Mouse (Mus musculus) MEL (cell line): Measurements from ENCODE around the gene Ccdc91.

ENCODE experiments used
- BHLHE40 ChIP-seq: IDR thresholded peaks from 2 replicates; pipeline ENCODE4 v1.6.1; 2012; ENCODE audit warnings: low read depth, mild to moderate bottlenecking, inconsistent platforms, low read length, improper control_type of control experiment, borderline replicate concordance
- CTCF ChIP-seq, 3 experiments: IDR thresholded peaks in 2 of 3; conservative IDR thresholded peaks in 1 of 3; 2 replicates each; pipeline ENCODE4 v1.5.1; 2011 to 2012; ENCODE audit warnings: low read length in 3 of 3, low read depth in 2 of 3, mild to moderate bottlenecking in 2 of 3, improper control_type of control experiment in 1 of 3, inconsistent platforms in 1 of 3, mixed read lengths in 1 of 3, moderate library complexity in 1 of 3; ENCODE audit not compliant: control insufficient read depth in 1 of 3, insufficient read depth in 1 of 3, poor library complexity in 1 of 3, severe bottlenecking in 1 of 3
- EP300 ChIP-seq, 2 experiments: IDR thresholded peaks; 2 replicates each; pipeline ENCODE4 v1.6.1; 2011; ENCODE audit warnings: improper control_type of control experiment in 2 of 2, low read length in 2 of 2, low read depth in 1 of 2, mild to moderate bottlenecking in 1 of 2
- GATA1 ChIP-seq: IDR thresholded peaks from 2 replicates; pipeline ENCODE4 v1.6.1; 2011; ENCODE audit warnings: low read depth, low read length, improper control_type of control experiment
- HCFC1 ChIP-seq: IDR thresholded peaks from 2 replicates; pipeline ENCODE4 v1.6.1; 2012; ENCODE audit warnings: low read depth, mild to moderate bottlenecking, inconsistent platforms, low read length, improper control_type of control experiment, moderate library complexity
- MAZ ChIP-seq: IDR thresholded peaks from 2 replicates; pipeline ENCODE4 v1.6.1; 2012; ENCODE audit warnings: low read depth, mild to moderate bottlenecking, inconsistent platforms, low read length, improper control_type of control experiment
- POLR2A ChIP-seq, 2 experiments: IDR thresholded peaks; 2 replicates each; pipeline ENCODE4 v1.6.1; 2011 to 2012; ENCODE audit warnings: low read length in 2 of 2, mild to moderate bottlenecking in 2 of 2, control low read depth in 1 of 2, improper control_type of control experiment in 1 of 2, low read depth in 1 of 2, moderate library complexity in 1 of 2; ENCODE audit not compliant: control insufficient read depth in 1 of 2, insufficient read depth in 1 of 2, poor library complexity in 1 of 2
- POLR2AphosphoS2 ChIP-seq: IDR thresholded peaks from 2 replicates; pipeline ENCODE4 v1.6.1; 2011; ENCODE audit warnings: low read length, improper control_type of control experiment
- RAD21 ChIP-seq: IDR thresholded peaks from 2 replicates; pipeline ENCODE4 v1.6.1; 2011; ENCODE audit warnings: mild to moderate bottlenecking, low read depth, low read length, improper control_type of control experiment
- ZC3H11A ChIP-seq: IDR thresholded peaks from 2 replicates; pipeline ENCODE4 v1.6.1; 2012; ENCODE audit warnings: low read depth, mild to moderate bottlenecking, inconsistent platforms, low read length, improper control_type of control experiment

GRCm38 (mm10) chr6:147574454-147575182 is 99.0 kb downstream of the Ccdc91 start:
- TF ChIP-seq POLR2A (IDR thresholded peaks at IDR 0.05; ENCODE audit: control insufficient read depth in 1 of 2, insufficient read depth in 1 of 2, low read depth in 1 of 2, low read length in 2 of 2, poor library complexity in 1 of 2) = no peak
- TF ChIP-seq RAD21 = no peak
- TF ChIP-seq ZC3H11A = no peak
- no peak for TF ChIP-seq EP300 (IDR thresholded peaks at IDR 0.05; ENCODE audit: low read depth in 1 of 2, low read length in 2 of 2)
- no peak for TF ChIP-seq MAZ
- TF ChIP-seq CTCF (IDR thresholded peaks at IDR 0.05 in 2 of 3, conservative IDR thresholded peaks at IDR 0.05 in 1 of 3; ENCODE audit: control insufficient read depth in 1 of 3, insufficient read depth in 1 of 3, low read depth in 2 of 3, low read length in 3 of 3, poor library complexity in 1 of 3, severe bottlenecking in 1 of 3) = no peak
- no peak for TF ChIP-seq BHLHE40
- TF ChIP-seq POLR2AphosphoS2 = no peak
- no peak for TF ChIP-seq HCFC1
- TF ChIP-seq GATA1 = no peak
